Mouse (Mus musculus): ENCODE measurements around the gene Tmem120b. TPM values are rescaled to one million over a fixed set of nuclear protein-coding genes. Genes with fewer than 3 reads are reported as not detected.

Tmem120b gene
- total and polyA plus RNA-seq, 3 experiments = 5.6 to 6.8 TPM; not detected in 1

DNA sequence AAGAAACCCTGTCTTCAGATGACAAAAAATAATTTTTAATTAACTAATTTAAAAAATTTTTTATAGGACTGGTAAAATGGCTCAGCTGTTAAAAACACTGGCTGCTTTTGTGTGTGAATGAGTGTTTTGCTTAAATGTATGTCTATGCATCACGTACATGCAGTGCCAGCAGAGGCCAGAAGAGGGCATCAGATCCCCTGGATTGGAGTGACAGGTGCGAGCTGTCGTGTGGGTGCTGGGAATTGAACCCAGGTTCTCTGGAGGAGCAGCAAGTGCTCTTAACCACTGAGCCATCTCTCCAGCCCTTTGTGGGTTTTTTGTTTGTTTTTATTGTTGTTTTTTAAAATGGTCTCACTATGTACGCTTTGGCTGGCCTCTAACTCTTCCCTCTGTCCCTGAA is 54.0 kb downstream of the Tmem120b start:
- H3K27me3 ChIP-seq (ENCODE audit: control insufficient read depth in 1 of 2, insufficient read depth in 2 of 2, low read length in 2 of 2) = no peaks in the 10 kb centered on the region
- TF ChIP-seq RAD21 (IDR thresholded peaks at IDR 0.05; ENCODE audit: low read depth, low read length) = peak; percentile 64
- TF ChIP-seq SMC3 (IDR thresholded peaks at IDR 0.05; ENCODE audit: low read depth, low read length) = peak; percentile 74
- peak; percentile 30; the same call in 1 of the 2 replicates for TF ChIP-seq SIN3A (IDR thresholded peaks at IDR 0.05; ENCODE audit: low read length)
- TF ChIP-seq ZC3H11A (IDR thresholded peaks at IDR 0.05; ENCODE audit: low read depth, low read length) = peak; percentile 67
- peak; percentile 62 to 78 (median 70) for TF ChIP-seq CTCF (IDR thresholded peaks at IDR 0.05 in 2 of 3, conservative IDR thresholded peaks at IDR 0.05 in 1 of 3; ENCODE audit: control insufficient read depth in 1 of 3, insufficient read depth in 1 of 3, low read depth in 2 of 3, low read length in 3 of 3, poor library complexity in 1 of 3, severe bottlenecking in 1 of 3)
- TF ChIP-seq MYC (IDR thresholded peaks at IDR 0.05; ENCODE audit: low read depth, low read length) = no peak
- TF ChIP-seq TBP (IDR thresholded peaks at IDR 0.05; ENCODE audit: low read depth, low read length) = no peak
- H3K9ac ChIP-seq (ENCODE audit: control insufficient read depth, low read depth, low read length, poor library complexity, severe bottlenecking) = no peak overlapping the region
- no peak overlapping the region for H3K27ac ChIP-seq (ENCODE audit: control insufficient read depth, low read depth, low read length)
- H3K4me1 ChIP-seq (ENCODE audit: control insufficient read depth in 1 of 2, insufficient read depth in 2 of 2, low read length in 2 of 2) = peaks cover 10 to 21% of the 10 kb centered on the region in 2 experiments
- H3K36me3 ChIP-seq (ENCODE audit: control insufficient read depth in 1 of 2, insufficient read depth in 2 of 2, low read length in 2 of 2) = peaks cover 0 to 19% of the 10 kb centered on the region in 2 experiments; a peak in 2 of 4 replicates
- no peaks in the 10 kb centered on the region for H3K79me2 ChIP-seq (ENCODE audit: control insufficient read depth, insufficient read depth, low read length, poor library complexity)
- no peak overlapping the region for H3K4me3 ChIP-seq (ENCODE audit: control insufficient read depth in 1 of 2, insufficient read depth in 1 of 2, low read depth in 2 of 2, low read length in 2 of 2)
- peak; percentile 65 for DNase-seq (ENCODE audit: low read depth, low spot score)
- no peaks in the 10 kb centered on the region for H3K9me3 ChIP-seq (replicated peaks; ENCODE audit: insufficient read depth, low read length)

DNA sequence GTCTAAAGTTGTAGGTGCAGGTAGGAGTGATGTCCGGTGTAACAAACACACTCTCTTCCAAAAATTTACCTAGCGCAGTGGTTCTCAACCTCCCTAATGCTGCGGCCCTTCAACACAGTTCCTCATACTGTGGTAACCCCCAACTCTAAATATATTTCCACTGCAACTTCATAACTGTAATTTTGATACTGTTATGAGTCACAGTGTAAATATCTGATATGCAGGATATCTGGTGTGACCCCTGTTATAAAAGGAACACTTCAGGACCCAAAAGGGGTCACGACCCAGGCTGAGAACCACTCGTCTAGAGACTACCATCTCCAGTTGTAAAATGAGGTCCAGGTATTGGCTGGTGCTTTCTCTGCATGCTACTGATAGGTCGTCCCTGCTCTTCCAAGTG is 56.9 kb downstream of the Tmem120b start:
- DNase-seq (ENCODE audit: low read depth, low spot score) = peak; percentile 24
- Histone ChIP-seq H3K79me2 (ENCODE audit: control insufficient read depth, insufficient read depth, low read length, poor library complexity) (no peaks in the 10 kb centered on the region), H3K4me3 (ENCODE audit: control insufficient read depth in 1 of 2, insufficient read depth in 1 of 2, low read depth in 2 of 2, low read length in 2 of 2) (no peak overlapping the region), H3K27ac (ENCODE audit: control insufficient read depth, low read depth, low read length) (no peak overlapping the region), H3K9ac (ENCODE audit: control insufficient read depth, low read depth, low read length, poor library complexity, severe bottlenecking) (no peak overlapping the region), H3K9me3 (replicated peaks; ENCODE audit: insufficient read depth, low read length) (no peaks in the 10 kb centered on the region), H3K4me1 (ENCODE audit: control insufficient read depth in 1 of 2, insufficient read depth in 2 of 2, low read length in 2 of 2) (peaks cover 17 to 48% of the 10 kb centered on the region in 2 experiments), H3K36me3 (ENCODE audit: control insufficient read depth in 1 of 2, insufficient read depth in 2 of 2, low read length in 2 of 2) (peaks cover 0 to 37% of the 10 kb centered on the region in 2 experiments; a peak in 2 of 4 replicates), H3K27me3 (ENCODE audit: control insufficient read depth in 1 of 2, insufficient read depth in 2 of 2, low read length in 2 of 2) (no peaks in the 10 kb centered on the region)
- TF ChIP-seq ZKSCAN1 (IDR thresholded peaks at IDR 0.05; ENCODE audit: low read depth, low read length) (no peak), JUND (IDR thresholded peaks at IDR 0.05; ENCODE audit: low read depth, low read length) (no peak), KAT2A (conservative IDR thresholded peaks at IDR 0.05; ENCODE audit: low read depth, low read length) (no peak), CHD1 (IDR thresholded peaks at IDR 0.05; ENCODE audit: low read depth, low read length) (no peak), POLR2AphosphoS2 (IDR thresholded peaks at IDR 0.05; ENCODE audit: low read length) (no peak), CHD2 (IDR thresholded peaks at IDR 0.05; ENCODE audit: low read length) (no peak), TAL1 (IDR thresholded peaks at IDR 0.05; ENCODE audit: low read length) (no peak), ZC3H11A (IDR thresholded peaks at IDR 0.05; ENCODE audit: low read depth, low read length) (no peak), ETS1 (IDR thresholded peaks at IDR 0.05; ENCODE audit: low read depth, low read length) (no peak), CTCF (IDR thresholded peaks at IDR 0.05 in 2 of 3, conservative IDR thresholded peaks at IDR 0.05 in 1 of 3; ENCODE audit: control insufficient read depth in 1 of 3, insufficient read depth in 1 of 3, low read depth in 2 of 3, low read length in 3 of 3, poor library complexity in 1 of 3, severe bottlenecking in 1 of 3) (no peak), MXI1 (IDR thresholded peaks at IDR 0.05; ENCODE audit: low read depth, low read length) (no peak), NELFE (IDR thresholded peaks at IDR 0.05; ENCODE audit: low read depth, low read length) (no peak), SIN3A (IDR thresholded peaks at IDR 0.05; ENCODE audit: low read length) (no peak), RAD21 (IDR thresholded peaks at IDR 0.05; ENCODE audit: low read depth, low read length) (no peak), BHLHE40 (IDR thresholded peaks at IDR 0.05; ENCODE audit: borderline replicate concordance, low read depth, low read length) (no peak)
